Mouse (Mus musculus) thymus, adult 2 months (tissue): ENCODE measurements around the gene Syde1.

Experiments
- CTCF ChIP-seq: fragments of 200-500 bp; IDR thresholded peaks from 2 replicates; pipeline ENCODE4 v1.5.1; 2012; ENCODE audit warnings: mild to moderate bottlenecking, control low read depth, low read length, moderate library complexity, borderline replicate concordance; ENCODE audit not compliant: control insufficient read depth, poor library complexity, insufficient read depth; ENCODE audit errors: extremely low read depth
- POLR2A ChIP-seq: fragments of 200-500 bp; IDR thresholded peaks from 2 replicates; pipeline ENCODE4 v1.6.1; 2012; ENCODE audit warnings: mild to moderate bottlenecking, low read length, control low read depth, moderate library complexity; ENCODE audit not compliant: control insufficient read depth, poor library complexity, insufficient read depth; ENCODE audit errors: extremely low read depth

- TF ChIP-seq POLR2A (no peak), CTCF (no peak)
These were observed 16.6 kb downstream of the Syde1 start for GRCm38 (mm10) chr10:78575105-78575632.
